Mouse (Mus musculus) heart, postnatal 0 days (tissue): Measurements from ENCODE around the gene Hnrnpa1.

Source experiments
- CTCF ChIP-seq: IDR thresholded peaks from 2 replicates; pipeline ENCODE4 v1.5.1; 2016; ENCODE audit warnings: antibody characterized with exemption, control low read depth, low read depth
- EP300 ChIP-seq: IDR thresholded peaks from 2 replicates; pipeline ENCODE4 v1.6.1; 2016; ENCODE audit warnings: antibody characterized with exemption, low read depth

GRCm38 (mm10) chr15:103242885-103243284 lies 2.7 kb downstream of the Hnrnpa1 start:
- TF ChIP-seq CTCF (no peak), EP300 (no peak)
